Mouse (Mus musculus): ENCODE measurements around the gene Tiam1.

DNA sequence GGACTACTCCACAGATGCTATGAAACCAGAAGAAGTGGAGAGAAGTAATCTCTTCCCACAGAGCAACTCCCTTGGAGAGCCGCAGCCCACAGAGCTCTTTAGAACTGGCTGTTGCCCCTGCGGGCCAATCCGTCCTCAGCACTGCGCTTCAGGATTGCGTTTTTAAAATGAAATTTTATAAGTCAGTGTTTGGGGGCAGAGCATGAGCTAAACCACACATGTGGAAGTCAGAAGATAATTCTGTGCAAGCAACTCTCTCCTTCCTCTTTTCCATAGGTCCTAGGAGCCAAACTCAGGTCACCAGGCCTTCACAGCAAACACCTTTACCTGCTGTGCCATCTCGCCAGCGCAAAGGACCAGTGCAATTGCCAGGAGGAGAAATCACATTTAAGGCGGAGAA lies 98.0 kb downstream of the Tiam1 start:
- TF ChIP-seq CTCF (IDR thresholded peaks at IDR 0.05; ENCODE audit: borderline replicate concordance, control insufficient read depth, extremely low read depth, insufficient read depth, low read length, poor library complexity) (no peak), POLR2A (IDR thresholded peaks at IDR 0.05; ENCODE audit: control insufficient read depth, extremely low read depth, insufficient read depth, low read length, poor library complexity) (no peak)
